Mouse (Mus musculus): Measurements from ENCODE around the gene Pdzk1. TPM values are rescaled to one million over a fixed set of nuclear protein-coding genes. Genes with fewer than 3 reads are reported as not detected.
A peak's percentile ranks its signal among the peaks of the same experiment; 100 is the strongest.

Pdzk1 gene
- polyA plus RNA-seq (2012; rRNA removed): 0.17 and 0.19 TPM in 2 replicates

- no peak for TF ChIP-seq CTCF (IDR thresholded peaks at IDR 0.05; ENCODE audit: extremely low read depth, insufficient read depth, low read length)
- TF ChIP-seq POLR2A (IDR thresholded peaks at IDR 0.05; ENCODE audit: extremely low read depth, insufficient read depth, low read length): no peak
- H3K27ac ChIP-seq (ENCODE audit: insufficient read depth, low read length): no peak within 1 kb of the TSS
- no peak within 1 kb of the TSS for H3K4me3 ChIP-seq (ENCODE audit: insufficient read depth, low read length)
- H3K4me1 ChIP-seq (ENCODE audit: control insufficient read depth, insufficient read depth, low read length): no peaks in the 10 kb centered on the region
Observed at GRCm38 (mm10) chr3:96828984-96829383, at the start of gene Pdzk1, which contains the start of gene Cd160. Gene Pdzk1 (plus strand): TSS chr3:96829284. Gene Cd160 (minus strand): TSS chr3:96829351.

GRCm38 (mm10) chr3:96782236-96782635 is 46.8 kb upstream of the Pdzk1 start:
- no peaks in the 10 kb centered on the region for H3K4me1 ChIP-seq (ENCODE audit: control insufficient read depth, insufficient read depth, low read length)
- TF ChIP-seq POLR2A (IDR thresholded peaks at IDR 0.05; ENCODE audit: extremely low read depth, insufficient read depth, low read length): no peak
- TF ChIP-seq CTCF (IDR thresholded peaks at IDR 0.05; ENCODE audit: extremely low read depth, insufficient read depth, low read length): no peak
- H3K4me3 ChIP-seq (ENCODE audit: insufficient read depth, low read length): no peak overlapping the region
- H3K27ac ChIP-seq (ENCODE audit: insufficient read depth, low read length): no peak overlapping the region

DNA sequence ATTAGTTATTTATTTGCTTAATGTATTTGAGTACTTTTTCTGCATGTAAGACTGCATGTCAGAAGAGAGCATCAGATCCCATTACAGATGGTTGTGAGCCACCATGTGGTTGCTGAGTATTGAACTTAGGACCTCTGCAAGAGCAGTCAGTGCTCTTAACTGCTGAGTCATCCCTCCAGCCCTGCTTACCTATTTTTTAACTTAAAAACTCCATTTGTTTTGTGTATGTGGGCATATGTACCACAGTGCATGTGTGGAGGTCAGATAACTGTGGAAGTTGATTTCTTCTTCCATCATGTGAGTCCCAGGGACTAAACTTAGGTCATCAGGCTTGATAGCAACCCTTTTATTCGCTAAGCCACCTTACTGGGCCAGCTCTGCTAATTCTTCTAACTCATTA is 41.3 kb upstream of the Pdzk1 start:
- Histone ChIP-seq H3K4me1 (ENCODE audit: control insufficient read depth, insufficient read depth, low read length) (no peaks in the 10 kb centered on the region), H3K4me3 (ENCODE audit: insufficient read depth, low read length) (no peak overlapping the region), H3K27ac (ENCODE audit: insufficient read depth, low read length) (no peak overlapping the region)
- TF ChIP-seq POLR2A (IDR thresholded peaks at IDR 0.05; ENCODE audit: extremely low read depth, insufficient read depth, low read length) (no peak), CTCF (IDR thresholded peaks at IDR 0.05; ENCODE audit: extremely low read depth, insufficient read depth, low read length) (no peak)

DNA sequence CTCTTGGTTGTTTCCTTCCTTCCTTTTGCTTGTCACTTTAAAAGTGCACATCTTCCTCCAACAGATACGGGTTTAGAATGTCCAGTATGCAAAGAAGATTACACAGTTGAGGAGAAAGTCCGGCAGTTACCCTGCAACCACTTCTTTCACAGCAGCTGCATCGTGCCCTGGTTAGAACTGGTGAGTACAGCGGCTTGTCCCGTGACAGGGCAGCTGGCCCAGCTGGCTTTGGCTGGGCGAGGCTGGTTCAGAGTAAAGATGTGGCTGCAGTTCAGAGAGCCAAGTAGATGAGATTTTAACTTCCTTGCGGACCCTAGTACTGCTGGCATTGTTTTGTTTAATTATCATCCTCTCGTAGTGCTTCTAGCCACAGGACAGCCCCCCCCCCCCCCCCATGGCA is 40.6 kb upstream of the Pdzk1 start:
- no peak overlapping the region for H3K27ac ChIP-seq (ENCODE audit: insufficient read depth, low read length)
- no peak overlapping the region for H3K4me3 ChIP-seq (ENCODE audit: insufficient read depth, low read length)
- H3K4me1 ChIP-seq (ENCODE audit: control insufficient read depth, insufficient read depth, low read length): no peaks in the 10 kb centered on the region
- TF ChIP-seq CTCF (IDR thresholded peaks at IDR 0.05; ENCODE audit: extremely low read depth, insufficient read depth, low read length) (no peak), POLR2A (IDR thresholded peaks at IDR 0.05; ENCODE audit: extremely low read depth, insufficient read depth, low read length) (no peak)

DNA sequence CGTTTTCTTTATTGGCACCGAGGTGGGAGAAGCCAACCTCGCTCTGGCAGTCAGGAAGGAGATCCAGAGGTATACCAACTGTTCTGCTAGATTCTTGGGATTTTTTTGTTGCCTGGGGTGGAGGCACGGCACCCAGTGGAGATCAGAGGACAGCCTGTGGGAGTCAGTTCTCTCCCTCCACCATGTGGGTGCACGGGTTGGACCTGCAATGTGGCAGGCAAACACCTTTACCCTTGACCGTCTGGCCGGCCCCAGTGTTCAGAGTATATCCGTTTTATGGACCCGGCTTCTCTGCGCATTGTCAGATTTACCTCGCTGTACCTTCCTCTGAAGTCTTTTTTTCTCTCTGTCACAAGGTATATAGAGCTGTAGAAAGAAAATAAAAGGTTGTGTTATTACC is 28.8 kb upstream of the Pdzk1 start:
- TF ChIP-seq POLR2A (IDR thresholded peaks at IDR 0.05; ENCODE audit: extremely low read depth, insufficient read depth, low read length): no peak
- Histone ChIP-seq H3K4me1 (ENCODE audit: control insufficient read depth, insufficient read depth, low read length) (no peaks in the 10 kb centered on the region), H3K4me3 (ENCODE audit: insufficient read depth, low read length) (no peak overlapping the region), H3K27ac (ENCODE audit: insufficient read depth, low read length) (no peak overlapping the region)

DNA sequence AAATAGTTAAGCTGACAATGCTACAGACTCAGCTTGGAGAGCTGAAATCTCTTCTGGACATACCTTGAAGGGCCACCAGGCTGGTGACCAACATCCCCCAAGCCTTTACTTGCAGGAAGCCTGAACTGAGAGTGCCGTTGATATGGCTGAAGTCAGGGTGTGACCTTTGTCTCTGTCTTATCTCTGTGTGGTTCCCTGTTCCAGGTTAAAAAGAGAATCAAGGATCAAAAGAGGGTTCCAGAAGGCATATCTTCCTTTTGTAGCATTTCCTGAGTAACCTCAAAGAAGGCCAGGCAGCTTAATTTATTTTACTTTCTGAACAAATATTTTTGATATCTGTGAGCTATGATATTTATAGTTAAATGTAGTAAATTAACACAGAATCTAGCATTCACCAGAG is 26.9 kb upstream of the Pdzk1 start:
- TF ChIP-seq POLR2A (IDR thresholded peaks at IDR 0.05; ENCODE audit: extremely low read depth, insufficient read depth, low read length) (no peak), CTCF (IDR thresholded peaks at IDR 0.05; ENCODE audit: extremely low read depth, insufficient read depth, low read length) (no peak)
- H3K27ac ChIP-seq (ENCODE audit: insufficient read depth, low read length): no peak overlapping the region
- H3K4me1 ChIP-seq (ENCODE audit: control insufficient read depth, insufficient read depth, low read length): no peaks in the 10 kb centered on the region
- no peak overlapping the region for H3K4me3 ChIP-seq (ENCODE audit: insufficient read depth, low read length)

GRCm38 (mm10) chr3:96808136-96808535 is 20.9 kb upstream of the Pdzk1 start:
- TF ChIP-seq POLR2A (IDR thresholded peaks at IDR 0.05; ENCODE audit: extremely low read depth, insufficient read depth, low read length) (no peak), CTCF (IDR thresholded peaks at IDR 0.05; ENCODE audit: extremely low read depth, insufficient read depth, low read length) (no peak)
- Histone ChIP-seq H3K4me1 (ENCODE audit: control insufficient read depth, insufficient read depth, low read length) (no peaks in the 10 kb centered on the region), H3K27ac (ENCODE audit: insufficient read depth, low read length) (no peak overlapping the region), H3K4me3 (ENCODE audit: insufficient read depth, low read length) (no peak overlapping the region)

DNA sequence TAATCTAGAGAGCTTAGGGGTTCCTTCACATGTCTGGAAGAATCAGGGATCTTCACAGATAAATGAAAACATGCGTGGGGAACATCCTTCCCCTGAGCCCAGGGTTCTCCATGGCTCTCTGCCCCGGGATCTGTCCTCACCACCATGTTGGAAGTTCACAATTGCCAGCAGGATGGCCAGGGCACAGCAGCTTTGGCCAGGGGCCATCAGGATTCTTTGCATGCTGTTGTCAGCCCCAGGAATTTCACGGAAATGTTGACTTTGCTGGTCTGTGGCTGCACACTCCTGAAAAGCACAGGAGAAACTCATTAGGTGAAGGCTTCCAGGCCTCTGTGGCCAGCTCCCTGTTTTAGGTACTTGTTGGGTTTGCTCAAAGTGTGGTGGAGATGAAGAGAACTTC is 20.4 kb upstream of the Pdzk1 start:
- Histone ChIP-seq H3K27ac (ENCODE audit: insufficient read depth, low read length) (no peak overlapping the region), H3K4me3 (ENCODE audit: insufficient read depth, low read length) (no peak overlapping the region), H3K4me1 (ENCODE audit: control insufficient read depth, insufficient read depth, low read length) (no peaks in the 10 kb centered on the region)
- no peak for TF ChIP-seq POLR2A (IDR thresholded peaks at IDR 0.05; ENCODE audit: extremely low read depth, insufficient read depth, low read length)
- TF ChIP-seq CTCF (IDR thresholded peaks at IDR 0.05; ENCODE audit: extremely low read depth, insufficient read depth, low read length): no peak

GRCm38 (mm10) chr3:96811232-96811631 is 17.9 kb upstream of the Pdzk1 start:
- TF ChIP-seq POLR2A (IDR thresholded peaks at IDR 0.05; ENCODE audit: extremely low read depth, insufficient read depth, low read length): no peak
- no peak for TF ChIP-seq CTCF (IDR thresholded peaks at IDR 0.05; ENCODE audit: extremely low read depth, insufficient read depth, low read length)
- Histone ChIP-seq H3K27ac (ENCODE audit: insufficient read depth, low read length) (no peak overlapping the region), H3K4me1 (ENCODE audit: control insufficient read depth, insufficient read depth, low read length) (no peaks in the 10 kb centered on the region), H3K4me3 (ENCODE audit: insufficient read depth, low read length) (no peak overlapping the region)

- Histone ChIP-seq H3K4me1 (ENCODE audit: control insufficient read depth, insufficient read depth, low read length) (no peaks in the 10 kb centered on the region), H3K4me3 (ENCODE audit: insufficient read depth, low read length) (no peak overlapping the region), H3K27ac (ENCODE audit: insufficient read depth, low read length) (no peak overlapping the region)
- TF ChIP-seq CTCF (IDR thresholded peaks at IDR 0.05; ENCODE audit: extremely low read depth, insufficient read depth, low read length) (peak; percentile 47), POLR2A (IDR thresholded peaks at IDR 0.05; ENCODE audit: extremely low read depth, insufficient read depth, low read length) (no peak)
Observed at GRCm38 (mm10) chr3:96812395-96813091, 16.5 kb upstream of the Pdzk1 start.
